Mouse (Mus musculus): ENCODE data around the gene Tmem205. TPM values are rescaled to one million over a fixed set of nuclear protein-coding genes. Genes with fewer than 3 reads are reported as not detected.

Tmem205 gene
- polyA plus RNA-seq, 1 experiment from 2014 or later = 46.5 TPM

DNA sequence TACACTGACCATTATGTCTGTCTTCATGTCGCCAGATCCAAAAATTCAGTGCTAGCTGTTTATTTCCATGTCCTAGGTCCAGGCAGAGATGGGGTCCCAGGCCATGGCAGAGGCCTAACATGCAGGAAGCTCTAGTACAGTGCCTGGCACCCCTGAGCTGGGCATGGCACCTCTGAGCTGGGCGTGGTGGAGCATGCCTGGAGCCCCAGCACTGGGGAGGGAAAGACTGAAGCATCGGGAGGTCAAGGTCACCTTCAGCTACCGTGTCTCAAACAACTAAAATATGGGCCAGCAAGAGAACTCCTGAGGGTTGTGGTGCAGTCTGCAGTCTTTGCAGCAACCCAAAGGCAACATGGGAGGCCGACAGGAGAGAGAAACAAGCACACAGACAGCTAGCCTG lies 31.0 kb upstream of the Tmem205 start:
- Histone ChIP-seq H3K4me1 (peaks cover 39% of the 10 kb centered on the region), H3K27me3 (peaks cover 48% of the 10 kb centered on the region), H3K4me3 (no peak overlapping the region), H3K27ac (no peak overlapping the region), H3K36me3 (peaks cover 5% of the 10 kb centered on the region; the same call in 1 of the 2 replicates), H3K9ac (no peak overlapping the region), H3K4me2 (replicated peaks) (no peak overlapping the region), H3K9me3 (no peaks in the 10 kb centered on the region)
- no peak for ATAC-seq (ENCODE audit: low FRiP score, low read depth)
- WGBS = 85% methylated on average over 5 of the region's 5 CpGs

DNA sequence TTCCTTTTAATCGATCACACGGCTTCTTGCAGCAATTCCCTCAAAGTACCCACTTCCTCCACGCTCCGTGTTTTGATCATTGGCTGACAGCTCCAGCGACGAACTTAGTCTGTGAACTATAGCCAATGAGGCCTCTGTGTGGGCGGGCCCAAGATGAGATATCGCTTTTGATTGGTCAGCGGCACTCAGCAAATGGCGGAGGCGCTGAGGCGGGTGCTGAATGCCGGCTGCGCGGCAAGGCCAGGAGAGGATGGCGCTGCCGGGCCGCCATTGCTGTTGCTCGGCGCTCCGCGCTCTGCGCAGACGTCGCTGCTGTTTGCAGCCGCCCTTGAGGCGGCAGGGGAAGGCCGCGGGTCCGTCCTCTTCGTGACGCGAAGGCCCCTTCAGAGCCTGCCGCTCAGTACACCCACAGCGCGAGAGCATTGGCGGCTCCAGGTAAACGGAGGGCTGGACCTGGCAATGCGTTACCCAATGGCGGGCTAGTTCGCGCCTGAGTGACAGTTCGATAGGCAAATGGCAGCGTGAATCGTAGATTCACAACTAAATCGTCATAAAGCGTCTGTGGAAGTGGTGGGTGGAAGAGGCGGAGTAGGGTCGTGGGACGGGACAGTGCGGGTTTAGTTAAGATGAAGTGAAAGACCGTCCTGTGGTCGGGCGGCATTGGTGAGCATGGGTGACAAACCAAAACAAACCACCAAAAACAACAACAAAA lies 28.4 kb upstream of the Tmem205 start, which contains the start of gene Swsap1:
TSS of gene Swsap1 (plus strand) at position 186 of the 712 bp plus-strand sequence.
- peak; percentile 98 for ATAC-seq (ENCODE audit: low FRiP score, low read depth)
- H3K27me3 ChIP-seq = peaks cover 22% of the 10 kb centered on the region
- WGBS = under 1% methylated on average over 54 of the region's 54 CpGs

DNA sequence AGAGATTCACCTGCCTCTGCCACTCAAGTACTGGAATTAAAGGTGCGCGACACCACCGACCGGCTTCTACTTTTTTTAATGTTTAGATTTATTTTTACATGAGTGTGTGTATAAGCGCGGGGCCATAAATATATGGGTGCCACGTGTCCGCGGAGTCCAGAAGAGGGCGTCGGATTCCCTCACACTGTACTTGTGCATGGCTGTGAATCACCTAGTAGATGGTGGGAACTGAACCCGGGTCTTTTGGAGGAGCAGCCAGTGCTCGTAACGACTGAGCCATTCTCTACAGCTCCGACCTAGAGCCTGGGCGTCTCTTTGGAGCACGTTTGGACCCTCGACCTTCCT lies 27.8 kb upstream of the Tmem205 start:
- H3K4me2 ChIP-seq (replicated peaks) = peak overlapping the region; percentile 70
- peak overlapping the region; percentile 78; the same call in 1 of the 2 replicates for H3K9ac ChIP-seq
- ATAC-seq (ENCODE audit: low FRiP score, low read depth) = peak; percentile 54
- H3K36me3 ChIP-seq = peaks cover 5% of the 10 kb centered on the region; the same call in 1 of the 2 replicates
- H3K27me3 ChIP-seq = peaks cover 16% of the 10 kb centered on the region
- peaks cover 8% of the 10 kb centered on the region for H3K4me1 ChIP-seq
- peak overlapping the region; percentile 67 for H3K4me3 ChIP-seq
- H3K27ac ChIP-seq = no peak overlapping the region; the same call in 1 of the 2 replicates
- WGBS = 1% methylated on average over 18 of the region's 18 CpGs
- H3K9me3 ChIP-seq = no peaks in the 10 kb centered on the region

More for the DNA sequence above, 28.4 kb upstream of the Tmem205 start, which contains the start of gene Swsap1:
- H3K4me2 ChIP-seq (replicated peaks) = peak within 1 kb of the TSS; percentile 70
- peaks cover 5% of the 10 kb centered on the region; the same call in 1 of the 2 replicates for H3K36me3 ChIP-seq
- peak within 1 kb of the TSS; percentile 85; the same call in 1 of the 2 replicates for H3K27ac ChIP-seq
- peak within 1 kb of the TSS; percentile 78 for H3K9ac ChIP-seq
- peak within 1 kb of the TSS; percentile 67 for H3K4me3 ChIP-seq
- H3K9me3 ChIP-seq = no peaks in the 10 kb centered on the region
- H3K4me1 ChIP-seq = peaks cover 13% of the 10 kb centered on the region

DNA sequence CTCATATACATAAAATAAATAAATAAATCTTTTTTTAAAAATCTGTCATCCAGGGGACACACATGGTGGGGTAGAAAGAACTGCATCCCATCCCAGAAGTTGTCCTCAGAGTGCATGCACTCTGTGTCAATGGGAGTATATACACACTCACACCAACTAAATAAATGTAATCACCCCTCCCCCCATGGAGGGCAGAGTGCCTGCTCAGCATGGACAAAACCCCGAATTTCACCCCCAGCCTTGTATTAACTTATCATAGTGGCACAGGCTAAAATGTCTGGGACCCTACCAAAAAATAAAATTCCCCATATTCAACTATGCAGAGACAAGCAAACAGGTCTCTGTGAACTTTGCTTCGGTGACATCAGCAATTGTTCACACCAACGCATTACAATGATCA lies 27.3 kb upstream of the Tmem205 start:
- Histone ChIP-seq H3K4me2 (replicated peaks) (peak overlapping the region; percentile 70), H3K36me3 (peaks cover 5% of the 10 kb centered on the region; the same call in 1 of the 2 replicates), H3K4me1 (peaks cover 7% of the 10 kb centered on the region), H3K27ac (no peak overlapping the region), H3K9me3 (no peaks in the 10 kb centered on the region), H3K27me3 (peaks cover 11% of the 10 kb centered on the region), H3K9ac (no peak overlapping the region), H3K4me3 (no peak overlapping the region)
- WGBS = 77% methylated on average over 3 of the region's 3 CpGs
- no peak for ATAC-seq (ENCODE audit: low FRiP score, low read depth)

DNA sequence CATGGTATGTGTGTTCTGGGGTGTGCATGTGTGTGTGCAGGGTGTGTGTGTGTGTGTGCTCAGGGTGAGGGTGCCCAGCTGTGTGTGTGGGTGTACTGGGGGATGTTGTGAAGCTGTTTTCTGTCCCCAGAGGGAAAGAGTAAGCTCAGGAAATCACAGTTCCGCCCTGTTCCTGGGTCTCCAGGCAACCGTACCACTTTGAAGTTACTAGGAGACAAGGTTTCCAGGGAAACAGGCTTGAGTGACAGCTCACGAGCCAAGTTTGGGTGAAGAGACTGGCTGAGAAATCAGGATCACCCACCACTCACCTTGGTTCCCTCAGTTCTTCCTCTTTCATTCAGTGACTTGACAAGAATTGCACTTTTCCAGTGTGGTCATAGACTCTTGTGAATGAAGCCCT lies 26.2 kb upstream of the Tmem205 start:
- Histone ChIP-seq H3K9ac (no peak overlapping the region), H3K4me1 (peaks cover 7% of the 10 kb centered on the region), H3K27ac (no peak overlapping the region), H3K9me3 (no peaks in the 10 kb centered on the region), H3K27me3 (peaks cover 4% of the 10 kb centered on the region), H3K4me3 (no peak overlapping the region), H3K36me3 (peaks cover 5% of the 10 kb centered on the region; the same call in 1 of the 2 replicates), H3K4me2 (replicated peaks) (no peak overlapping the region)
- 9% methylated on average over 3 of the region's 3 CpGs for whole genome bisulfite sequencing
- no peak for ATAC-seq (ENCODE audit: low FRiP score, low read depth)

DNA sequence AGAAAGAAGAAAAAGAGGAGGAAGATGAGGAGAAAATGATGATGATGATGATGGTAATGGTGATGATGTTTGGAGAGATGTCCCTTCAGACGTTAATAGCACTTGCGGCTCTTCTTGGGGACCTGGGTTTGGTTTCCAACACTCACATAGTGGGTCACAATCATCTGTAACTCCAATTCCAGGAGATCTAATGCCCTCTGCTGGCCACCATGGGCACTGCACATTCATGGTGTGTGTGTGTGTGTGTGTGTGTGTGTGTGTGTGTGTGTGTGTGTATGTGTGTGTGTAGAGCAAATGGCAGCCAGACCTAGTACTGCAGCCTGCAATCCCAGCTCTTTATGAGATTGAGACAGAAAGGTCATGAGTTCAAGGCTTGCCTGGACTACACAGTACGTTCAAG lies 24.6 kb upstream of the Tmem205 start:
- H3K27ac ChIP-seq = no peak overlapping the region
- no peak overlapping the region for H3K4me3 ChIP-seq
- peaks cover 20% of the 10 kb centered on the region for H3K27me3 ChIP-seq
- H3K9me3 ChIP-seq = no peaks in the 10 kb centered on the region
- H3K4me1 ChIP-seq = peaks cover 11% of the 10 kb centered on the region
- 74% methylated on average over 3 of the region's 3 CpGs for WGBS
- H3K9ac ChIP-seq = no peak overlapping the region
- no peak for ATAC-seq (ENCODE audit: low FRiP score, low read depth)
- H3K36me3 ChIP-seq = no peaks in the 10 kb centered on the region
- no peak overlapping the region for H3K4me2 ChIP-seq (replicated peaks)

DNA sequence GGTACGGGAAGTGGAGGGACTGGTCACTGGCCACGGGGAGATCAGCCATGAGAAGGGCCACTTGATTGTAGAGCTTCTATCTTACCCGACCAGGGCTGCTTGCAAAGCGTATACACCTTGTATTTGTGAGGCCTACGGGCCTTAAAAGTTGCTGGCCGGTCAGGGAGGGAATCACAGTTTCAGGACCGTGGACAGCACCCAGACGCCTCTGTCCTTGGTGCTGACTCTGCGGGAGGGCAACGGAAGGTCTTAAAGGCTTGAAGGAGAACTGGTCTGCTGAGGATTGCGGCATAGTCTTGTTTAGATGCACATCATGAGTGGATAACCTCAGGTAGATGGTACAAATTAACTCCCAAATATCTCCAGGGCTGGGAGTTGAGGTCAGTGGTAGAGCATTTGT lies 23.0 kb upstream of the Tmem205 start:
- H3K9me3 ChIP-seq = no peaks in the 10 kb centered on the region
- H3K9ac ChIP-seq = no peak overlapping the region
- 19% methylated on average over 11 of the region's 11 CpGs for WGBS
- H3K27ac ChIP-seq = no peak overlapping the region
- H3K4me3 ChIP-seq = no peak overlapping the region
- no peak overlapping the region for H3K4me2 ChIP-seq (replicated peaks)
- H3K4me1 ChIP-seq = peaks cover 4% of the 10 kb centered on the region
- no peak for ATAC-seq (ENCODE audit: low FRiP score, low read depth)
- no peaks in the 10 kb centered on the region for H3K36me3 ChIP-seq
- H3K27me3 ChIP-seq = peaks cover 33% of the 10 kb centered on the region

DNA sequence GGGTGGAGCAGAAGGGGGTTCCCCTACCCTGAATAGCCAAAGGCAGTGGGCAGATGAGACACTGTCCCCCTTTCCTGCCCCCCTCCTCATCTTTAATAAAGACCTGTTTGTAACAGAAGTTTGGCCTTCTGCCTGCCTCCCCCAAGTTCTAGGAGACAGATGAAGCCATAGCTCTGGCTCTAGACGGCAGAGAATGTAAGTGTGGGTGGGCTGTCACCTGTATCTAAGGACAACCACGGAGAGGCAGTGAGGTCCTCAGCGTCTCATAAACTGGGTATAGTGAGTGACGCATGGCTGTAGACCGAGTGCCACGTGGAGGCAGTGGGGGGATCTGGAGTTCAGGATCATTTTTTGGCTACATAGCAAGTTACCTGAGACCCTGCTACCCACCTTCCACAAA lies 21.4 kb upstream of the Tmem205 start:
- peaks cover 39% of the 10 kb centered on the region for H3K27me3 ChIP-seq
- peaks cover 4% of the 10 kb centered on the region for H3K4me1 ChIP-seq
- H3K9me3 ChIP-seq = no peaks in the 10 kb centered on the region
- H3K9ac ChIP-seq = no peak overlapping the region
- H3K4me3 ChIP-seq = no peak overlapping the region
- H3K4me2 ChIP-seq (replicated peaks) = no peak overlapping the region
- no peak overlapping the region for H3K27ac ChIP-seq
- ATAC-seq (ENCODE audit: low FRiP score, low read depth) = no peak
- WGBS = 66% methylated on average over 6 of the region's 6 CpGs
- H3K36me3 ChIP-seq = no peaks in the 10 kb centered on the region

DNA sequence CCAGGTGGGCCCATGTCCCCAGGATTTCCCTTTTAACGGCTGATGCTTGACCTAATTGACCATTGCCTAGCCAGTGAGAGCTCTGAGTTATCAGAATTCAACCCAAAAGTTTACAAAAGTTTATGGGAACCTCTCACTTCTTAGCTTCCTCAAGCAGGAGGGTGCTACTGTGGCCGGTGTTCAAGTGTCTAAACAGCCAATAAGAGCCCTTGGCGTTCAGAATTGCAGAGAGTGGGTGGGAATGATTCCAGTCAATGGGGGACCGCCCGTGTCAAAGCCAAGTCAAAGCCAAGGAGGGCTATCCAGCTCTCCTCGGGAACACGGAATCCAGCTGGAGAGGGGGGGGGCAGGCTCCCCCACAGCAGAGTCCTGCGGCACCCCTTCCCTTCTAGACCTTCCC lies 20.8 kb upstream of the Tmem205 start:
- H3K27ac ChIP-seq = no peak overlapping the region
- peaks cover 4% of the 10 kb centered on the region for H3K4me1 ChIP-seq
- H3K36me3 ChIP-seq = no peaks in the 10 kb centered on the region
- no peak for ATAC-seq (ENCODE audit: low FRiP score, low read depth)
- peaks cover 45% of the 10 kb centered on the region for H3K27me3 ChIP-seq
- H3K4me2 ChIP-seq (replicated peaks) = no peak overlapping the region
- no peaks in the 10 kb centered on the region for H3K9me3 ChIP-seq
- no peak overlapping the region for H3K4me3 ChIP-seq
- no peak overlapping the region for H3K9ac ChIP-seq
- WGBS = 55% methylated on average over 8 of the region's 8 CpGs

DNA sequence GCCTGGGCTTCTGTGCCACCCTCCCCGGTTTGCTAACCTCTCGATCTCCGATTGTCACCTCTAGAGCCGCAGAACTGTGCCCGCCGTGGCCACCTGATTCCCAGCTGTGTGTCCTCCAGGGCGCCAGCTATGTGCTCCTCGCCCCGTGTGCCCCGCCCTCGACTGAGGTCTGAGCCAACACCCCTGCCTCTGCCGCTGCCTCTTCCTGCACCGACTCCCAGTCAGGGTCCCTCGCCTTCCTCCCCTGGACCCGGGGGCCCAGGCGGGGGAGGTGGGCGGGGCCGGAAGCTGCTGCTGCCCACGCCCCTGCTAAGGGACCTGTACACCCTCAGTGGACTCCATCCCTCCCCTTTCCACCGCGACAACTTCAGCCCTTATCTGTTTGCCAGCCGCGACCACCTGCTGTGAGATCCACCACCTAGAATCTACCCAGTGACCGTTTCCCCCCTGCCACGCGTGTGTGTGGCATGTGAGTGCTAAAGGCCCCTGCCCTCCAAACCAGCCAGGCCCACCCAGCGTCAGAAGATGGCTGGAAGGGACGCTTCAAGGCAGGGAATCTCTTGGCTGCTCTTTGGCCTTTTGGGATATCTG lies 20.3 kb upstream of the Tmem205 start:
- no peaks in the 10 kb centered on the region for H3K36me3 ChIP-seq
- no peaks in the 10 kb centered on the region for H3K9me3 ChIP-seq
- no peak overlapping the region for H3K27ac ChIP-seq
- 4% methylated on average over 26 of the region's 28 CpGs for WGBS
- peaks cover 46% of the 10 kb centered on the region for H3K27me3 ChIP-seq
- H3K4me3 ChIP-seq = no peak overlapping the region
- peak overlapping the region; percentile 27; the same call in 1 of the 2 replicates for H3K4me2 ChIP-seq (replicated peaks)
- peaks cover 4% of the 10 kb centered on the region for H3K4me1 ChIP-seq
- no peak overlapping the region for H3K9ac ChIP-seq
- ATAC-seq (ENCODE audit: low FRiP score, low read depth) = no peak

DNA sequence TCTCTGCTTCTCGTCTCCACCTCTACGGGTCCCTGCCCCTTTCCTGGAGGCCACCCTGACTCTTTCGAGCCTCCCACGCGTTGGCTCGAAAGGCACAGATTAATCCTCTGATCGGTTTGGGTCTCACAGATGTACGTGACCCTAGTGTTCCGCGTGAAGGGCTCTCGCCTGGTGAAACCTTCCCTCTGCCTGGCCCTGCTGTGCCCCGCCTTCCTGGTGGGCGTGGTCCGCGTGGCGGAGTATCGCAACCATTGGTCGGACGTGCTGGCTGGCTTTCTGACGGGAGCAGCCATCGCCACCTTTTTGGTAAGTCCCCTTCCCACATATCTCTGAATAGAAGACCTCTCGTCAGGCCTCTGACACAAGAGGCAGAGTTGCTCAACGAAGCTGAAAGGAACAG lies 16.9 kb upstream of the Tmem205 start:
- Histone ChIP-seq H3K4me1 (peaks cover 4% of the 10 kb centered on the region), H3K4me2 (replicated peaks) (0 out of 2 replicates have a peak overlapping the region, but pooled peaks have one; percentile 5), H3K36me3 (peaks cover 7% of the 10 kb centered on the region; the same call in 1 of the 2 replicates), H3K27me3 (peaks cover 46% of the 10 kb centered on the region), H3K9ac (no peak overlapping the region), H3K9me3 (no peaks in the 10 kb centered on the region), H3K4me3 (no peak overlapping the region), H3K27ac (no peak overlapping the region)
- no peak for ATAC-seq (ENCODE audit: low FRiP score, low read depth)
- 12% methylated on average over 23 of the region's 23 CpGs for WGBS

DNA sequence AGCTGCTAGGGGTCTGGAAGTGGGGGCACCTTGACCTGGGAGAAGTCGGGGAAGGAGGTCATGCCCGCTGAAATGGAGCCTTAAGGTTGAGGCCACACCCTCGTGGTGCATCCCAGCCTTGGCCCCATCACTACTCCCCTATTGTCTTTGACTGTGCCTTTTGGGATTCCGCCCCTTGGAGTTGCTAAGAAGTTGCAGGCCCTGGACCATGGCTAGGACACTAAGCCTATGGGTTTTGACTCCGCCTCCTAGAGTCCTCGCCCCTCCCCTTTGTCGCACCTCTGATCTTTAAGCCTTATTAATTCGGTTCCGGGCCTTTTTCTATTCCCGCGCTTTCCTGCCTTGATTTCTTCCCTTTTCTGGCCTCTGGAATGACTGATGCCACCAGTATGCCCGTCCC lies 16.3 kb upstream of the Tmem205 start:
- no peak overlapping the region for H3K27ac ChIP-seq
- peaks cover 43% of the 10 kb centered on the region for H3K27me3 ChIP-seq
- no peaks in the 10 kb centered on the region for H3K9me3 ChIP-seq
- no peak overlapping the region for H3K9ac ChIP-seq
- no peak for ATAC-seq (ENCODE audit: low FRiP score, low read depth)
- WGBS = 49% methylated on average over 12 of the region's 12 CpGs
- H3K4me2 ChIP-seq (replicated peaks) = no peak overlapping the region
- H3K36me3 ChIP-seq = peaks cover 7% of the 10 kb centered on the region; the same call in 1 of the 2 replicates
- H3K4me3 ChIP-seq = no peak overlapping the region
- H3K4me1 ChIP-seq = peaks cover 4% of the 10 kb centered on the region

Measured in limb, embryonic 13.5 days (tissue).